Mouse (Mus musculus): ENCODE data around the gene Flrt2.
"Not testable (repeated sequence)": the region's sequence is repeated elsewhere in the genome, so short reads cannot be mapped to it uniquely, and the experiment has no call there.

DNA sequence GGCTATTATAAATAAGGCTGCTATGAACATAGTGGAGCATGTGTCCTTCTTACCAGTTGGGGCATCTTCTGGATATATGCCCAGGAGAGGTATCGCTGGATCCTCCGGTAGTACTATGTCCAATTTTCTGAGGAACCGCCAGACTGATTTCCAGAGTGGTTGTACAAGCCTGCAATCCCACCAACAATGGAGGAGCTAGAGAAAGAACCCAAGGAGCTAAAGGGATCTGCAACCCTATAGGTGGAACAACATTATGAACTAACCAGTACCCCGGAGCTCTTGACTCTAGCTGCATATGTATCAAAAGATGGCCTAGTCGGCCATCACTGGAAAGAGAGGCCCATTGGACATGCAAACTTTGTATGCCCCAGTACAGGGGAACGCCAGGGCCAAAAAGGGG, 44.8 kb upstream of the Flrt2 start:
- TF ChIP-seq CTCF, EP300 (IDR thresholded peaks at IDR 0.05; ENCODE audit: low read depth): not testable (repeated sequence)

Data from liver, postnatal 0 days (tissue).